Mouse (Mus musculus): ENCODE measurements around the gene Gprc5d.

The Gprc5d gene

GRCm38 (mm10) chr6:135070347-135070746 is 47.7 kb downstream of the Gprc5d start:
- DNase-seq (ENCODE audit: low read depth in 1 of 2, low spot score in 2 of 2) = no peak

- DNase-seq (ENCODE audit: low read depth in 1 of 2, low spot score in 2 of 2) = no peak
Measured at GRCm38 (mm10) chr6:135069856-135070255, 48.2 kb downstream of the Gprc5d start.

GRCm38 (mm10) chr6:135068221-135068620 is 49.9 kb downstream of the Gprc5d start:
- DNase-seq (ENCODE audit: low read depth in 1 of 2, low spot score in 2 of 2) = no peak

GRCm38 (mm10) chr6:135066795-135067445 is 51.2 kb downstream of the Gprc5d start:
- no peak for DNase-seq (ENCODE audit: low read depth in 1 of 2, low spot score in 2 of 2)

- DNase-seq (ENCODE audit: low read depth in 1 of 2, low spot score in 2 of 2) = peak; percentile 34 to 44
Measured at GRCm38 (mm10) chr6:135065236-135065957, 52.7 kb downstream of the Gprc5d start, which contains the start of gene Gprc5a. TSS of gene Gprc5a (plus strand) at chr6:135065651.

- DNase-seq (ENCODE audit: low read depth in 1 of 2, low spot score in 2 of 2) = no peak
Measured at GRCm38 (mm10) chr6:135064621-135065020, 53.5 kb downstream of the Gprc5d start.

- no peak for DNase-seq (ENCODE audit: low read depth in 1 of 2, low spot score in 2 of 2)
Measured at GRCm38 (mm10) chr6:135060728-135061127, 57.4 kb downstream of the Gprc5d start.
